Mouse (Mus musculus) myocyte (in vitro differentiated cells): Measurements from ENCODE around the gene Crtc3.

Experiments used
- MAX ChIP-seq: IDR thresholded peaks from one replicate; pipeline ENCODE4 v1.6.1; 2011; ENCODE audit warnings: low read depth, mild to moderate bottlenecking, control low read depth
- POLR2A ChIP-seq: IDR thresholded peaks from one replicate; pipeline ENCODE4 v1.6.1; 2011; ENCODE audit warnings: low read depth, mild to moderate bottlenecking, control low read depth, moderate library complexity; ENCODE audit not compliant: insufficient read length
- POLR2AphosphoS2 ChIP-seq: IDR thresholded peaks from one replicate; pipeline ENCODE4 v1.6.1; 2011; ENCODE audit warnings: low read depth, control low read depth; ENCODE audit not compliant: insufficient read length
- TCF3 ChIP-seq: IDR thresholded peaks from one replicate; pipeline ENCODE4 v1.6.1; 2011; ENCODE audit warnings: low read depth, control low read depth; ENCODE audit not compliant: insufficient read length

DNA sequence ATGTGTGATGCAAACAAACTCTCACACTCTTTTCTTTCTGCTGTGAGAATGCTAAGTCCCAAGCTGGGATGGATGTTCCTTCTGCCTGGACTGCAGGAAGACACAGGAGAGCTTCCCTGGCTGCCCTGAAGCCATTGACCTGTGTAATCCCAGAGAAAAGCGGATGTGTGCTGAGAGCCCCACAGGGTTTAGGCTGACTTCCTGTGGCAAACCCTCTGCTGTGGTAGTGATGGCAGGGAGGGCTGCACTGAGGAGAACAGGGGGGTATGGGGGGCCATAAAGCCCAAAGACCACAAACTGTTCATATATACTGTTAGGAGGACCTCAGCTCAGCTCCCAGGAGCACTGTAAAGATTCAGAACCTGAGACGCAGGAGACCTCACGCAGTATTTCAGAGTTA is 57.3 kb downstream of the Crtc3 start:
- TF ChIP-seq MAX (no peak), POLR2A (no peak), POLR2AphosphoS2 (no peak), TCF3 (no peak)
